Mouse (Mus musculus): ENCODE data around the gene Mfsd2b. TPM values are rescaled to one million over a fixed set of nuclear protein-coding genes. Genes with fewer than 3 reads are reported as not detected.

Gene Mfsd2b
- polyA plus RNA-seq, 1 experiment from 2014 or later: 4.7 TPM

DNA sequence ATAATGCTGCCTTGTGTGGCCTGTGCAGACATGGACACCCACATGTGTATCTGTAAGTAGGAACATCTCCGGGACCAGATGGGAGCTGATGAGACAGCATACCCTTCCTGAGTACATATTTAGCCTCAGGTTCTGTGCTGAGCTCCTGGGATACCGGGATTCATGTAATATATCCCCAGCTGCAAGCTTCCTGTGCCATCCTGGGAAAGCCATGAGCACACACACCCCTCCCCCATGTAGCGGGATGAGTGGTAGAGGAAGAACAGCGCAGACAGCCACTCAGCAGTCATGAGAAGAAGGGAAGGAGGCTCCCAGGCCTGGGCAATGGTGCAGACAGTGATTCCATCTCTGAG is 9.8 kb downstream of the Mfsd2b start:
- no peak for DNase-seq (ENCODE audit: low spot score)
- Histone ChIP-seq H3K4me3 (ENCODE audit: low read depth, low read length) (no peak overlapping the region), H3K4me2 (ENCODE audit: low read depth) (no peak overlapping the region), H3K4me1 (ENCODE audit: control insufficient read depth, insufficient read depth, low read length) (peaks cover 4% of the 10 kb centered on the region; the same call in 1 of the 2 replicates), H3K9ac (ENCODE audit: low read length) (no peak overlapping the region), H3K9me3 (ENCODE audit: control insufficient read depth, low read length) (no peaks in the 10 kb centered on the region), H3K36me3 (ENCODE audit: control insufficient read depth, insufficient read depth, low read length) (peaks cover 2% of the 10 kb centered on the region), H3K27me3 (ENCODE audit: control insufficient read depth, insufficient read depth, low read length) (no peaks in the 10 kb centered on the region), H3K27ac (ENCODE audit: low read depth, low read length) (no peak overlapping the region)
- WGBS: 77% methylated on average over 4 of the region's 4 CpGs
- ATAC-seq (ENCODE audit: insufficient read depth, low FRiP score, low TSS enrichment): no peak

DNA sequence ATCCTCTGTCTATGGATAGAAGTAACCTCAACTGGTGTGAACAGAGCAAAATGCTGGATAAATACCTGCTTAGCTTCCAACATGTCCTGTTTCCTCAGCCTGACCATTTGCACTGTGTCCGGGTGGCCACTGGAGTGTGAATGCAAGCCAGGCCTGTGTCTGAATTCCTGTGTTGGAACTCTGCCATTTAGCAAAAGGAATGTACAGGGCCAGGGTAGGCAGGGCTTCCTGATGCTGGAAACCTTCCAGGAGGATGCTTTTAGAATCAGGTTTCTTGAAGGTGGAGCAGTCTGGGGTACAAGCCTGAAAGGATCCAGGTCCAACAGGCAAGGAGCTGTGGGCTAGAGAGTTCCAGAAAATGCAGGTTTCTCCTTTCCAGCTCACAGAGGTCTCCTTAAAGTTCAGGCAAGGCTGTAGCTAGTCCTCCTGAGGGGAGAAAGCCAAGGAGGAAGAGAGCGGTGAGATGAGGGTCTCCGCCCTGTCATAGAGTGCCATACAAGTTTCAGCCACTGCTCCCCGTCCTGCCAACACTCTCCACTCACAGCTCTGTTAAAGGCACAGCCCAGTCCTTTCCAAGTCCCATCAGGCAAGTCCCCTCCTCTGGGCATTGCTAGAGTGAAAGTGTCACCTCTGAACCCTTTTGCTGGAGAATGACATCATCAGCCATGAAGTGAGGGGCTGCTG is 10.4 kb downstream of the Mfsd2b start:
- Histone ChIP-seq H3K9me3 (ENCODE audit: control insufficient read depth, low read length) (no peaks in the 10 kb centered on the region), H3K4me3 (ENCODE audit: low read depth, low read length) (no peak overlapping the region), H3K9ac (ENCODE audit: low read length) (no peak overlapping the region), H3K27ac (ENCODE audit: low read depth, low read length) (no peak overlapping the region), H3K36me3 (ENCODE audit: control insufficient read depth, insufficient read depth, low read length) (peaks cover 2% of the 10 kb centered on the region), H3K4me2 (ENCODE audit: low read depth) (no peak overlapping the region), H3K4me1 (ENCODE audit: control insufficient read depth, insufficient read depth, low read length) (peaks cover 6% of the 10 kb centered on the region; the same call in 1 of the 2 replicates), H3K27me3 (ENCODE audit: control insufficient read depth, insufficient read depth, low read length) (no peaks in the 10 kb centered on the region)
- 79% methylated on average over 4 of the region's 4 CpGs for WGBS
- DNase-seq (ENCODE audit: low spot score): no peak
- ATAC-seq (ENCODE audit: insufficient read depth, low FRiP score, low TSS enrichment): no peak

DNA sequence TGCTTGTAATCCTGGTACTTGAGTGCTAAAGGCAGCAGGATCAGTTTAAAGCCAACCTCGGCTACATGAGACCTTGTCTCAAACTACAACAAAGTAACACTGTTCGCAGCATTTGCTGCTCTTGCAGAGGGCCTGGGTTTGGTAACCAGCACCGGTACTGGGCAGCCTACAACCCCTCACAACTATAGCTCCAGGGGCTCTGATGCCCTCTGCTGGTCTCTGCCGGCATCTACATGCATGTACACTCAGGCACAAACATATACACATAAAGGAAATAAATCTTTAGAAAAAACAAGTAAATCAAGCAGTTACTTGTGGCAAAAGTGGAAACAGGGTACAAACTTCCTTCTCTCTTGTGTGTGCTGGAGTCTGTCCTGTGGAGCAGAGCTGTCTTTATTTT is 11.5 kb downstream of the Mfsd2b start:
- Histone ChIP-seq H3K36me3 (ENCODE audit: control insufficient read depth, insufficient read depth, low read length) (peaks cover 2% of the 10 kb centered on the region), H3K9me3 (ENCODE audit: control insufficient read depth, low read length) (no peaks in the 10 kb centered on the region), H3K4me2 (ENCODE audit: low read depth) (no peak overlapping the region), H3K27me3 (ENCODE audit: control insufficient read depth, insufficient read depth, low read length) (no peaks in the 10 kb centered on the region), H3K4me3 (ENCODE audit: low read depth, low read length) (no peak overlapping the region), H3K4me1 (ENCODE audit: control insufficient read depth, insufficient read depth, low read length) (peaks cover 6% of the 10 kb centered on the region; the same call in 1 of the 2 replicates), H3K27ac (ENCODE audit: low read depth, low read length) (no peak overlapping the region), H3K9ac (ENCODE audit: low read length) (no peak overlapping the region)
- no peak for DNase-seq (ENCODE audit: low spot score)
- ATAC-seq (ENCODE audit: insufficient read depth, low FRiP score, low TSS enrichment): no peak
- WGBS: 90% methylated on average over 4 of the region's 4 CpGs

DNA sequence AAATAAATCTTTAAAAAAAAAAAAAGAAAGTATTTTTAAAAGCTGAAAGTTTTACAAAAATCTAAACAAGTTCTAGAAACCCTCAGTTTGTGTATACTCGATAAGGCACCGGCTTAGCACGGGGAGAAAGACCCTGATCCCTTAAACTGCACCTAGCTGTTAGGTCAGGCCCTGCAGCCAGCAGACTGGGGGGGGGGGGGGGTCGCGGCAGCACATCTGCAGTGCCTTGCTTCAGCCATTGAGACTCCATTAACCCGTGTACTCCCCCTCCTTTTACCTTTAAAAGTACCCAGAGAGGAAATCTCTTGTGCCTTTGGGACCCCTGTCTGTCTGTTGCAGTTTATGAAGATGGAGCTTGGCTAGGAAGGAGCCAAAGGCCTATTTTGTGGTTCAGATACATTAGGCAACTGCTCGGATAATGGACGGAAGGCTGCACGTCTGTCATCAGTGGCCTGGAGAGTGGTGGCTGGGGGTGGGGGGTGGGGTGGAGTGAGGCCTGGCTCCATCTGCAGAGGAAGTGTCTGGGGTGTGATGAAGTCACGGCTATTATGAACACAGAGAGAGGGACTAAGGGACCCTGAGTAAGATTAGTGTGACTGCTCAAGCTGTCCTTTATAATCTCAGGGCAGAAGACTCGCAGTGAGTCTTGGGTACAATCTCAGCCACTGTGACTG is 14.8 kb downstream of the Mfsd2b start:
- ATAC-seq (ENCODE audit: insufficient read depth, low FRiP score, low TSS enrichment) (peak; percentile 84), DNase-seq (ENCODE audit: low spot score) (peak; percentile 66)
- peaks cover 6% of the 10 kb centered on the region; the same call in 1 of the 2 replicates for H3K4me1 ChIP-seq (ENCODE audit: control insufficient read depth, insufficient read depth, low read length)
- H3K4me2 ChIP-seq (ENCODE audit: low read depth): no peak overlapping the region
- H3K27me3 ChIP-seq (ENCODE audit: control insufficient read depth, insufficient read depth, low read length): no peaks in the 10 kb centered on the region
- WGBS: 46% methylated on average over 11 of the region's 11 CpGs
- H3K27ac ChIP-seq (ENCODE audit: low read depth, low read length): peak overlapping the region; percentile 72; the same call in 1 of the 2 replicates
- H3K36me3 ChIP-seq (ENCODE audit: control insufficient read depth, insufficient read depth, low read length): peaks cover 4% of the 10 kb centered on the region
- no peaks in the 10 kb centered on the region for H3K9me3 ChIP-seq (ENCODE audit: control insufficient read depth, low read length)
- no peak overlapping the region for H3K9ac ChIP-seq (ENCODE audit: low read length)
- no peak overlapping the region for H3K4me3 ChIP-seq (ENCODE audit: low read depth, low read length)

DNA sequence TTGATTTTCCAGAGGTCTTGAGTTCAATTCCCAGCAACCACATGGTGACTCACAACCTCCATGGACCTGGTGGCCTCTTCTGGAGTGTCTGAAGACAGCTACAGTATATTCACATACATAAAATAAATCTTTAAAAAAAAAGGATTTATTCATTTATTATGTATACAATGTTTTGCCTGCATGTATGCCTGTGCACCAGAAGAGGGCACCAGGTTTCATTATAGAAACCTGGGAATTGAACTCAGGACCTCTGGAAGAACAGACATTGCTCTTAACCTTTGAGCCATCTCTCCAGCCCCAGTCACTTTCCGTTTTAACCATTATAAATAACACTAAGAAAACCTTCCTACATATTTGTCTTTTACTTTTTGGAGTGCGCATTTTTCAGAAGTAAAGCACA is 17.3 kb downstream of the Mfsd2b start:
- H3K9ac ChIP-seq (ENCODE audit: low read length): no peak overlapping the region
- no peaks in the 10 kb centered on the region for H3K27me3 ChIP-seq (ENCODE audit: control insufficient read depth, insufficient read depth, low read length)
- ATAC-seq (ENCODE audit: insufficient read depth, low FRiP score, low TSS enrichment) (no peak), DNase-seq (ENCODE audit: low spot score) (no peak)
- peaks cover 6% of the 10 kb centered on the region; the same call in 1 of the 2 replicates for H3K4me1 ChIP-seq (ENCODE audit: control insufficient read depth, insufficient read depth, low read length)
- H3K27ac ChIP-seq (ENCODE audit: low read depth, low read length): no peak overlapping the region
- H3K36me3 ChIP-seq (ENCODE audit: control insufficient read depth, insufficient read depth, low read length): 0 out of 2 replicates have a peak, but pooled peaks cover 2% of the 10 kb centered on the region
- H3K4me3 ChIP-seq (ENCODE audit: low read depth, low read length): no peak overlapping the region
- H3K9me3 ChIP-seq (ENCODE audit: control insufficient read depth, low read length): no peaks in the 10 kb centered on the region
- WGBS: 97% methylated on average over 2 of the region's 2 CpGs
- no peak overlapping the region for H3K4me2 ChIP-seq (ENCODE audit: low read depth)

DNA sequence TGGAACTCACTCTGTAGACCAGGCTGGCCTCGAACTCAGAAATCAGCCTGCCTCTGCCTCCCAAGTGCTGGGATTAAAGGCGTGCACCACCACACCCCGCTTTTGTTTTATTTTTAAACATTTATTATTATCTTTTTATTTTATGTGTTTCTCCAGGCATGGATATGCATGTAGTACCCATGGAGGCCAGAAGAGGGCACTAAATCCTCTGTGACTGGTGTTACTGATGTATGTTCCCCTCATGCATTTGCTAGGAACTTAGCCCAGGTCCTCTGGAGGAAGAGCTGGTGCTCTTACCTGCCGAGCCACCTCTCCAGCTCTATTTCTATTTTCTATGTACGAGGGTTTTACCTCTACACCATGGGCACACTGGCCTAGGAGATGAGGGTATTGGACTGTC is 18.0 kb downstream of the Mfsd2b start:
- no peak for ATAC-seq (ENCODE audit: insufficient read depth, low FRiP score, low TSS enrichment)
- Histone ChIP-seq H3K4me1 (ENCODE audit: control insufficient read depth, insufficient read depth, low read length) (peaks cover 6% of the 10 kb centered on the region; the same call in 1 of the 2 replicates), H3K9me3 (ENCODE audit: control insufficient read depth, low read length) (no peaks in the 10 kb centered on the region), H3K4me3 (ENCODE audit: low read depth, low read length) (no peak overlapping the region), H3K4me2 (ENCODE audit: low read depth) (no peak overlapping the region), H3K36me3 (ENCODE audit: control insufficient read depth, insufficient read depth, low read length) (0 out of 2 replicates have a peak, but pooled peaks cover 2% of the 10 kb centered on the region), H3K27ac (ENCODE audit: low read depth, low read length) (no peak overlapping the region), H3K9ac (ENCODE audit: low read length) (no peak overlapping the region), H3K27me3 (ENCODE audit: control insufficient read depth, insufficient read depth, low read length) (no peaks in the 10 kb centered on the region)
- WGBS: 96% methylated on average over 5 of the region's 5 CpGs
- DNase-seq (ENCODE audit: low spot score): no peak

DNA sequence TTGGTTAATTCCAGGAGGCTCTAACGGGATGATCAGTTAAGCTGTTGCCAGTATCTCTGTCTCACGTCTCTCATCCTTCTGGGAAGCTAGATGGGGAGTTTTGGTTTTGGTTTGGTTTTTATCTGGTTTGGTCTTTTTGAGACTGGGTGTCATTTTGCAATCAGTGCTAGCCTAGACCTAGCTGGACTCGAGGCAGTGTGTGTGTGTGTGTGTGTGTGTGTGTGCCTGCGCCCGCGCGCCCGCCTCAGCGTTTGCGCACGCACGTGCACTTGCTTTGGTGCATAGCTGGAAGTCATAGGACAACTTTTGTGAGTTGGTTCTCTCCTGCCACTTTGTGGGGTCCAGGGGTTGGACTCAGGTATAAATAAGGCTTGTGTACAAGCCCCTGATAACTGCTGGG is 30.4 kb downstream of the Mfsd2b start:
- peak overlapping the region; percentile 54 for H3K4me3 ChIP-seq (ENCODE audit: low read depth, low read length)
- DNase-seq (ENCODE audit: low spot score): peak; percentile 31
- no peak overlapping the region for H3K27ac ChIP-seq (ENCODE audit: low read depth, low read length)
- peaks cover 10% of the 10 kb centered on the region for H3K4me1 ChIP-seq (ENCODE audit: control insufficient read depth, insufficient read depth, low read length)
- peak overlapping the region; percentile 35 for H3K9ac ChIP-seq (ENCODE audit: low read length)
- H3K27me3 ChIP-seq (ENCODE audit: control insufficient read depth, insufficient read depth, low read length): peaks cover 5% of the 10 kb centered on the region; the same call in 1 of the 2 replicates
- H3K9me3 ChIP-seq (ENCODE audit: control insufficient read depth, low read length): no peaks in the 10 kb centered on the region
- ATAC-seq (ENCODE audit: insufficient read depth, low FRiP score, low TSS enrichment): no peak
- peak overlapping the region; percentile 63 for H3K4me2 ChIP-seq (ENCODE audit: low read depth)
- no peaks in the 10 kb centered on the region for H3K36me3 ChIP-seq (ENCODE audit: control insufficient read depth, insufficient read depth, low read length)
- WGBS: under 1% methylated on average over 12 of the region's 12 CpGs

DNA sequence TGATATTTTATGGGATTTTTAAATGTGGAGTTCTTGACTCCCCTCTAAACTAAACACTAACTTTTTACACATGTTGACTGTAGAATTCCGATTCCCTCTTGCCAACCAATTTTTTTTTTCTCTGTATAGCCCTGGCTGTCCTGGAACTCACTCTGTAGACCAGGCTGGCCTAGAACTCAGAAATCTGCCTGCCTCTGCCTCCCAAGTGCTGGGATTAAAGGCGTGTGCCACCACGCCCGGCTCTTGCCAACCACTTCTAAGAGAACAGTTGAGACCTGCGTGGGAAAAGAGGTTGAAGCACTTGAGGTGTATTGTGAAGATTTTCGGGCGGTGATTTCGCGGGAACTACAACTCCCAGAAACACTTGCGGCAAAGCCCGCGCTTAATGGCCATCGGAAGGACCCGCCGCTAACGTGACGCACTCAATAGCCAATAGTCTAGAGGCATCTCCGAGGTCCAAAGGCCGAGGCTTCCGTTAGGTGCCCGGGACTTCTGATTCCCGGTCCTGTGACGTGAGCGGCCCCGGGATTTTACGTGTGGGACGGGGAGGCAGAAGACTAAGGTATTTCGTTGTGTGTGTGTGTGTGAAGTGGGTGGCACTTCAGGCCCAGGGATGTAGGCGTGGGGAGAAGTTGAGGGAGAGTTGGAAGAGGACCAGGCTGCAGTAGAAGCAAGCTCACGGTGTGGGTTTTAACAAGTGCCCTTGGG is 31.1 kb downstream of the Mfsd2b start, which contains the start of gene Wdcp:
TSS of gene Wdcp (plus strand) at position 414 of the 708 bp plus-strand sequence.
- H3K4me1 ChIP-seq (ENCODE audit: control insufficient read depth, insufficient read depth, low read length): peaks cover 10% of the 10 kb centered on the region
- under 1% methylated on average over 30 of the region's 30 CpGs for WGBS
- H3K36me3 ChIP-seq (ENCODE audit: control insufficient read depth, insufficient read depth, low read length): no peaks in the 10 kb centered on the region
- ATAC-seq (ENCODE audit: insufficient read depth, low FRiP score, low TSS enrichment) (peak; percentile 91), DNase-seq (ENCODE audit: low spot score) (peak; percentile 92)
- peaks cover 5% of the 10 kb centered on the region; the same call in 1 of the 2 replicates for H3K27me3 ChIP-seq (ENCODE audit: control insufficient read depth, insufficient read depth, low read length)
- H3K4me3 ChIP-seq (ENCODE audit: low read depth, low read length): peak within 1 kb of the TSS; percentile 54
- peak within 1 kb of the TSS; percentile 35 for H3K9ac ChIP-seq (ENCODE audit: low read length)
- no peaks in the 10 kb centered on the region for H3K9me3 ChIP-seq (ENCODE audit: control insufficient read depth, low read length)
- peak within 1 kb of the TSS; percentile 63 for H3K4me2 ChIP-seq (ENCODE audit: low read depth)
- no peak within 1 kb of the TSS for H3K27ac ChIP-seq (ENCODE audit: low read depth, low read length)

Data from neural tube, embryonic 11.5 days (tissue).